Mouse (Mus musculus) testis, adult 2 months (tissue): ENCODE results near the gene Rtp2. TPM values are rescaled to one million over a fixed set of nuclear protein-coding genes. Genes with fewer than 3 reads are reported as not detected.

Source experiments
- H3K27ac ChIP-seq: fragments of 200-500 bp; 2 replicates; pipeline ENCODE4 v1.5.1; 2012; ENCODE audit warnings: low read depth, low read length; ENCODE audit not compliant: control insufficient read depth, insufficient read depth
- H3K27me3 ChIP-seq: fragments of 200-500 bp; 2 replicates; pipeline ENCODE4 v1.6.1; 2012; ENCODE audit warnings: mild to moderate bottlenecking, low read length, moderate library complexity; ENCODE audit not compliant: control insufficient read depth, insufficient read depth
- H3K36me3 ChIP-seq: fragments of 200-500 bp; 2 replicates; pipeline ENCODE4 v1.6.1; 2012; ENCODE audit warnings: mild to moderate bottlenecking, low read length; ENCODE audit not compliant: control insufficient read depth, insufficient read depth
- H3K4me1 ChIP-seq: fragments of 200-500 bp; 2 replicates; pipeline ENCODE4 v1.6.1; 2012; ENCODE audit warnings: low read length; ENCODE audit not compliant: control insufficient read depth, insufficient read depth
- H3K4me3 ChIP-seq: fragments of 200-500 bp; 2 replicates; pipeline ENCODE4 v1.5.1; 2012; ENCODE audit warnings: low read depth, mild to moderate bottlenecking, low read length, moderate library complexity, mixed read lengths; ENCODE audit not compliant: control insufficient read depth
- CTCF ChIP-seq: fragments of 200-500 bp; IDR thresholded peaks from 2 replicates; pipeline ENCODE4 v1.5.1; 2012; ENCODE audit warnings: low read depth, mild to moderate bottlenecking, inconsistent platforms, low read length, moderate library complexity; ENCODE audit not compliant: control insufficient read depth, insufficient read depth, insufficient replicate concordance
- POLR2A ChIP-seq: fragments of 200-500 bp; IDR thresholded peaks from 2 replicates; pipeline ENCODE4 v1.6.1; 2012; ENCODE audit warnings: low read depth, mild to moderate bottlenecking, inconsistent platforms, low read length, moderate library complexity; ENCODE audit not compliant: control insufficient read depth
- polyA plus RNA-seq: library from polyadenylated mRNA; depleted of rRNA; stranded (reverse); fragments of >200 nt; gene quantifications from 2 replicates; pipeline ENCODE4 v1.2.3, GENCODE M21; 2012

Gene Rtp2
- polyA plus RNA-seq, 1 experiment, result 0.20 TPM

DNA sequence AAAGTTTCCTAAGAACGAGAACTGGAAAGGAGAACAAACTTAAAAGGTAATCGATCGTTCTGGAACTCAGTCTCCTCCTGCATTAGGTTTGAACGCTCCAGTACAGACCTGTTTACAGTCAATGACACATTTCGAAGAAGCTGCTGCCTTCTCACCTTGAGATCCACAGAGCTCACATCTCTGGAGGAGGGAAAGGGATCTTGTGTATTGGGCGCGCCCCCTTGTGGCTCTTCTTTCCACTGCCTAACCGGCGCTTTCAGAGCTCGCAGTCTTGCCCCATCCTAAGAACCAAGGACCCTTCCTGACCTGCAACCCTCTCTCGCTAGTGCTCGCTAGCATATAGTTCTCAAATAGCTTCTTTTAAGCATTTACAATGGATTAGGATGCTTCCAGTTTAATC, 33.4 kb downstream of the Rtp2 start:
- Histone ChIP-seq H3K27me3 (no peaks in the 10 kb centered on the region), H3K4me3 (peak overlapping the region; percentile 46; the same call in 1 of the 2 replicates), H3K36me3 (no peaks in the 10 kb centered on the region), H3K27ac (no peak overlapping the region), H3K4me1 (peaks cover 8% of the 10 kb centered on the region)
- TF ChIP-seq POLR2A, result no peak
- peak; percentile 65; the same call in 1 of the 2 replicates for TF ChIP-seq CTCF

GRCm38 (mm10) chr16:23897984-23898586, 34.1 kb downstream of the Rtp2 start:
- Histone ChIP-seq H3K27me3 (no peaks in the 10 kb centered on the region), H3K27ac (no peak overlapping the region), H3K36me3 (no peaks in the 10 kb centered on the region), H3K4me3 (no peak overlapping the region), H3K4me1 (peaks cover 8% of the 10 kb centered on the region)
- TF ChIP-seq CTCF, result peak; percentile 39; the same call in 1 of the 2 replicates
- no peak for TF ChIP-seq POLR2A

DNA sequence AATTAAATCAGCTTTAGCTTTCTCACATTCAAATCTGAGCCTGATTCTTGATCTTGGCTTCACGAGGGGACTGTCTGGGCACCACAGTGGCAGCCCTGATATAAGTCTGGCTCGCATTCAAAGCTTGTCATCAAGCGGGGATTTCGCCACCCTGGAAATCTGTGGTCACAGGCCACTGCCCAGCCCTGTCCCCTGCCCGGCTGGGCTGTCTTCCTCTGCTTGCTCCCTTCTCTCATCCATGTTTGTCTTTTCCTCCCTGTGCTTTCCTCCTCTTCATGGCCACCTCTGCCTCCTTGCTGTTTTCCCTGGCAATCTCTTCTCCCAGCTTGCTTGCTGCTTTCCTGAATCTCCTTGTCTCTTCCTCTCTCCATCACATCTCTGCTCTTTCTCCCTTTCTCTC, 34.7 kb downstream of the Rtp2 start:
- TF ChIP-seq CTCF (no peak), POLR2A (no peak)
- Histone ChIP-seq H3K36me3 (no peaks in the 10 kb centered on the region), H3K27me3 (no peaks in the 10 kb centered on the region), H3K4me3 (no peak overlapping the region), H3K4me1 (peaks cover 8% of the 10 kb centered on the region), H3K27ac (no peak overlapping the region)

DNA sequence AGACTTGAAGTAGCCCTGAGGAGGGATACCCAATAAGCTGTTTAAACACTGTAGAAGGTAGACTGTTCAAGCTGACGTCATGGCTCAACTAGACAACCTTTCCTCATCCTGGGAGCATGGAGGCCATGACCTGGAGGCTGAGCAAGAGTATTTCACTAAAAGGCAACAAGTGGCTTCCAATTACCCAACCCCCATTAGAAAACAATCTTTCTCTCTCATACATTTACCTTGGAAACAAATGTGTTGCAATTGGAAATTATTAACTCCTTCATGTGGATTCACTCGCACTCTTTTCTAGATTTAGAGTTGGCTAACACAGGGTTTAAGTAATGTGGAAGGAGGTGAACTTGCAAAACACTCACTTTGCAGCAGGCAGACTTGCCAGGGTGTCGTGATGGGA, 37.1 kb downstream of the Rtp2 start:
- Histone ChIP-seq H3K4me3 (no peak overlapping the region), H3K4me1 (peaks cover 6% of the 10 kb centered on the region; the same call in 1 of the 2 replicates), H3K27me3 (no peaks in the 10 kb centered on the region), H3K27ac (no peak overlapping the region), H3K36me3 (no peaks in the 10 kb centered on the region)
- TF ChIP-seq CTCF (no peak), POLR2A (no peak)

GRCm38 (mm10) chr16:23890636-23891035, 41.6 kb downstream of the Rtp2 start, which contains the start of gene Sst:
Sst (minus strand) TSS chr16:23890958.
- Histone ChIP-seq H3K27ac (no peak within 1 kb of the TSS), H3K36me3 (no peaks in the 10 kb centered on the region), H3K4me3 (no peak within 1 kb of the TSS), H3K4me1 (no peaks in the 10 kb centered on the region), H3K27me3 (no peaks in the 10 kb centered on the region)
- no peak for TF ChIP-seq POLR2A
- no peak for TF ChIP-seq CTCF

- Histone ChIP-seq H3K4me1 (no peaks in the 10 kb centered on the region), H3K36me3 (no peaks in the 10 kb centered on the region), H3K27ac (no peak overlapping the region), H3K4me3 (no peak overlapping the region), H3K27me3 (no peaks in the 10 kb centered on the region)
- TF ChIP-seq POLR2A (no peak), CTCF (no peak)
Observed at GRCm38 (mm10) chr16:23890151-23890550, 42.0 kb downstream of the Rtp2 start.

GRCm38 (mm10) chr16:23887910-23888579, 44.1 kb downstream of the Rtp2 start:
- H3K27ac ChIP-seq, result no peak overlapping the region
- TF ChIP-seq POLR2A (no peak), CTCF (no peak)
- no peak overlapping the region for H3K4me3 ChIP-seq
- no peaks in the 10 kb centered on the region for H3K4me1 ChIP-seq
- H3K36me3 ChIP-seq, result no peaks in the 10 kb centered on the region
- H3K27me3 ChIP-seq, result no peaks in the 10 kb centered on the region
